Mouse (Mus musculus) gastrocnemius, adult 2 months (tissue): ENCODE data around the gene Dll4. TPM values are rescaled to one million over a fixed set of nuclear protein-coding genes. Genes with fewer than 3 reads are reported as not detected.

Source experiments
- DNase-seq: peaks from one replicate; pipeline ENCODE4 v3.0.0; 2022
- H3K27ac ChIP-seq: fragments of 200-600 bp; 2 replicates; pipeline ENCODE4 v1.8.1; 2022; ENCODE audit warnings: mild to moderate bottlenecking
- H3K4me3 ChIP-seq: fragments of 200-600 bp; 2 replicates; pipeline ENCODE4 v1.8.1; 2022; ENCODE audit warnings: mild to moderate bottlenecking, moderate library complexity
- CTCF ChIP-seq: fragments of 200-600 bp; IDR thresholded peaks from 2 replicates; pipeline ENCODE4 v1.8.1; 2022; ENCODE audit warnings: antibody characterized with exemption, mild to moderate bottlenecking, moderate library complexity
- intact Hi-C: fragments of 180-260 bp; cut with DNase I; formaldehyde crosslinking; loops from one replicate; pipeline ENCODE4 v1.15.1; 2025
- total RNA-seq, 2 experiments: library from RNA; stranded (reverse); gene quantifications; 2 replicates each; pipeline ENCODE4 v1.2.3; 2021

Dll4 gene
- total RNA-seq, 2 experiments from 2014 or later = 3.8 to 4.8 TPM

GRCm38 (mm10) chr2:119328546-119328945, 3.0 kb downstream of the Dll4 start:
- H3K4me3 ChIP-seq = peak overlapping the region; percentile 81
- DNase-seq = no peak
- H3K27ac ChIP-seq = peak overlapping the region; percentile 83
- intact Hi-C loops = no loop called here
- TF ChIP-seq CTCF = no peak

- Histone ChIP-seq H3K4me3 (peak overlapping the region; percentile 81), H3K27ac (peak overlapping the region; percentile 83)
- DNase-seq = no peak
- intact Hi-C loops = no loop called here
- TF ChIP-seq CTCF = no peak
These were observed 3.7 kb downstream of the Dll4 start for GRCm38 (mm10) chr2:119329123-119329817.

- peak overlapping the region; percentile 62 for H3K4me3 ChIP-seq
- intact Hi-C loops = no loop called here
- no peak for DNase-seq
These were observed 5.2 kb downstream of the Dll4 start for GRCm38 (mm10) chr2:119330795-119331194.

GRCm38 (mm10) chr2:119332177-119332661, 6.6 kb downstream of the Dll4 start:
- peak overlapping the region; percentile 63 for H3K27ac ChIP-seq
- H3K4me3 ChIP-seq = peak overlapping the region; percentile 62
- intact Hi-C loops = no loop called here
- no peak for DNase-seq
- no peak for TF ChIP-seq CTCF

More at GRCm38 (mm10) chr2:119330795-119331194, 5.2 kb downstream of the Dll4 start:
- H3K27ac ChIP-seq = peak overlapping the region; percentile 63
- no peak for TF ChIP-seq CTCF

- intact Hi-C loops = no loop called here
- Histone ChIP-seq H3K4me3 (peak overlapping the region; percentile 83), H3K27ac (peak overlapping the region; percentile 88)
These were observed 8.6 kb downstream of the Dll4 start for GRCm38 (mm10) chr2:119334135-119334534.

GRCm38 (mm10) chr2:119334964-119335525, 9.5 kb downstream of the Dll4 start:
- H3K27ac ChIP-seq = peak overlapping the region; percentile 88
- peak overlapping the region; percentile 83 for H3K4me3 ChIP-seq
- TF ChIP-seq CTCF = no peak
- no peak for DNase-seq
- intact Hi-C loops = no loop called here

More at GRCm38 (mm10) chr2:119334135-119334534, 8.6 kb downstream of the Dll4 start:
- no peak for DNase-seq
- no peak for TF ChIP-seq CTCF

GRCm38 (mm10) chr2:119335535-119335934, 10.0 kb downstream of the Dll4 start:
- no peak for TF ChIP-seq CTCF
- peak overlapping the region; percentile 83 for H3K4me3 ChIP-seq
- peak overlapping the region; percentile 88 for H3K27ac ChIP-seq
- intact Hi-C loops = no loop called here
- DNase-seq = no peak

GRCm38 (mm10) chr2:119336002-119336401, 10.4 kb downstream of the Dll4 start:
- peak overlapping the region; percentile 88 for H3K27ac ChIP-seq
- no peak for TF ChIP-seq CTCF

GRCm38 (mm10) chr2:119336470-119336869, 10.9 kb downstream of the Dll4 start:
- H3K4me3 ChIP-seq = peak overlapping the region; percentile 83
- peak; percentile 44 for DNase-seq
- TF ChIP-seq CTCF = no peak
- intact Hi-C loops = no loop called here
- H3K27ac ChIP-seq = peak overlapping the region; percentile 88

More at GRCm38 (mm10) chr2:119336002-119336401, 10.4 kb downstream of the Dll4 start:
- H3K4me3 ChIP-seq = peak overlapping the region; percentile 83
- DNase-seq = no peak
- intact Hi-C loops = no loop called here

GRCm38 (mm10) chr2:119337425-119338265, 12.1 kb downstream of the Dll4 start:
- peak overlapping the region; percentile 88 for H3K27ac ChIP-seq
- peak; percentile 98 for TF ChIP-seq CTCF
- DNase-seq = peak; percentile 94
- H3K4me3 ChIP-seq = peak overlapping the region; percentile 83
- intact Hi-C loops = loop anchor here (1.0 to 2.0 kb wide), 3 partner anchors 37 to 75 kb away; no protein-coding TSS in a partner anchor

GRCm38 (mm10) chr2:119344537-119345138, 19.1 kb downstream of the Dll4 start:
- Histone ChIP-seq H3K4me3 (no peak overlapping the region), H3K27ac (no peak overlapping the region)
- no peak for TF ChIP-seq CTCF
- intact Hi-C loops = no loop called here
- no peak for DNase-seq
